ENCODE assay signal across 20 mouse cellular contexts in the genomic region with DNA sequence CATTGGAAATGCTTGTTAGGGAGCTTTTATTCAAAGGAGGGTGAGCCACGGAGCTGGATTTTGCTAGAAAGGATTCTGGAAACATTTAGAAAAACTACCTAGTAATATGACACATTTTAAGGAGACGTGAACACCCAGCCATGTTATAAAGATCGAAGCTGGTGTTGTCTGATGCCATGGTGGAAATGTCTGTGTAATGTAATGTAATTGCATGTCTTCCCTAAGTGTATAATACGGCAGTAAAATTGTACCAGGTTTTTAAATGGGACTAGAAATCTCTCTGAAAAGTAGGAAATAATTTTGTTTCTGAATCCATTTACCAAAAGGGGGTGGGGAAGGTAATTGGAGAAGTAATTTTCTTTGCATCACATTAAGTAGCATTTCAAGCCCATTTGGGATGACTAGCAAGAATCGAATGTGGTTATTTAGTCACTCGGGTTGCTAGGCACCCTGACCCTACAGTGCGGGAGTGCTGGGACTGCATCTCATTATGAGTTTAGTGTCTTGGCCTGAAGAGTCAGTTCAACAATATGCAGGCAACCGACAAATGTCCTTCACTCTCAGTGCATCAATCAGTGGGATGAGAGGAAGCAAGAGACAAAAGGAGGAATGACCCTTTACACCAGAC. TPM values are rescaled to one million over a fixed set of nuclear protein-coding genes. Genes with fewer than 3 reads are reported as not detected.
DNase-seq lines count a peak whose midpoint lies in the region; ATAC-seq and TF ChIP-seq lines count a peak whose summit lies in the region.
"Had no signal": no experiment of that assay in that cellular context is flagged by ENCODE, and none has a peak within 500 bp of the region (broad histone marks: within the 10 kb centered on the region; RNA-seq: fewer than 3 reads in every experiment).

No protein-coding gene starts in this region.

- no peak overlapping the region for H3K4me2 ChIP-seq in hindbrain, embryonic 12.5 days (replicated peaks)
- H3K4me2 ChIP-seq in hindbrain, embryonic 16.5 days (ENCODE audit: low read length) = no peak overlapping the region
- H3K4me2 ChIP-seq in neural tube, embryonic 14.5 days (ENCODE audit: low read depth, low read length) = no peak overlapping the region
- H3K4me2 ChIP-seq: embryonic facial prominence, embryonic 13.5 days; heart, embryonic 11.5 days; liver, embryonic 13.5 days had no signal

- no peak overlapping the region for H3K9ac ChIP-seq in hindbrain, embryonic 12.5 days
- H3K9ac ChIP-seq in hindbrain, embryonic 16.5 days (ENCODE audit: low read depth, low read length) = no peak overlapping the region
- no peak overlapping the region for H3K9ac ChIP-seq in neural tube, embryonic 14.5 days (replicated peaks; ENCODE audit: low read depth, low read length)
- H3K9ac ChIP-seq: embryonic facial prominence, embryonic 13.5 days; liver, embryonic 13.5 days had no signal

- H3K36me3 ChIP-seq in hindbrain, embryonic 12.5 days = peaks cover 17% of the 10 kb centered on the region; the same call in 1 of the 2 replicates
- H3K36me3 ChIP-seq in hindbrain, embryonic 16.5 days (ENCODE audit: control insufficient read depth, insufficient read depth, low read length) = peaks cover 12% of the 10 kb centered on the region; the same call in 1 of the 2 replicates
- 0 out of 2 replicates have a peak, but pooled peaks cover 5% of the 10 kb centered on the region for H3K36me3 ChIP-seq in neural tube, embryonic 14.5 days (ENCODE audit: control insufficient read depth, insufficient read depth, low read length)
- H3K36me3 ChIP-seq: embryonic facial prominence, embryonic 13.5 days; limb, embryonic 10.5 days; liver, embryonic 13.5 days had no signal

- peaks cover 10% of the 10 kb centered on the region for H3K4me1 ChIP-seq in hindbrain, embryonic 12.5 days
- no peaks in the 10 kb centered on the region for H3K4me1 ChIP-seq in hindbrain, embryonic 16.5 days (ENCODE audit: control insufficient read depth, insufficient read depth, low read depth, low read length)
- H3K4me1 ChIP-seq in neural tube, embryonic 14.5 days (ENCODE audit: control insufficient read depth, insufficient read depth, low read length) = 0 out of 2 replicates have a peak, but pooled peaks cover 6% of the 10 kb centered on the region
- no peaks in the 10 kb centered on the region for H3K4me1 ChIP-seq in cerebellum, adult 2 months (ENCODE audit: control insufficient read depth, insufficient read depth, low read length)
- H3K4me1 ChIP-seq: embryonic facial prominence, embryonic 13.5 days; limb, embryonic 10.5 days; liver, embryonic 13.5 days had no signal

- WGBS in hindbrain, embryonic 12.5 days = 55% methylated on average over 8 of the region's 8 CpGs
- 47% methylated on average over 8 of the region's 8 CpGs for whole genome bisulfite sequencing in hindbrain, embryonic 16.5 days
- 36% methylated on average over 8 of the region's 8 CpGs for WGBS in neural tube, embryonic 14.5 days
- 49% methylated on average over 8 of the region's 8 CpGs for WGBS in cerebellum, adult 2 months

- H3K4me3 ChIP-seq in hindbrain, embryonic 12.5 days = no peak overlapping the region
- no peak overlapping the region for H3K4me3 ChIP-seq in hindbrain, embryonic 16.5 days (ENCODE audit: low read length)
- no peak overlapping the region for H3K4me3 ChIP-seq in neural tube, embryonic 14.5 days (ENCODE audit: low read depth, low read length)
- H3K4me3 ChIP-seq in cerebellum, adult 2 months (replicated peaks; ENCODE audit: insufficient read depth, low read depth, low read length) = no peak overlapping the region
- H3K4me3 ChIP-seq: embryonic facial prominence, embryonic 13.5 days; limb, embryonic 10.5 days; liver, embryonic 13.5 days had no signal

- no peaks in the 10 kb centered on the region for H3K27me3 ChIP-seq in hindbrain, embryonic 12.5 days
- H3K27me3 ChIP-seq in hindbrain, embryonic 16.5 days (replicated peaks; ENCODE audit: control insufficient read depth, insufficient read depth, low read length) = no peaks in the 10 kb centered on the region
- no peaks in the 10 kb centered on the region for H3K27me3 ChIP-seq in neural tube, embryonic 14.5 days (ENCODE audit: control insufficient read depth, insufficient read depth, low read length)
- H3K27me3 ChIP-seq in cerebellum, adult 2 months (ENCODE audit: control insufficient read depth, insufficient read depth, low read length) = no peaks in the 10 kb centered on the region
- H3K27me3 ChIP-seq: embryonic facial prominence, embryonic 13.5 days; liver, embryonic 13.5 days had no signal

- no peak for TF ChIP-seq POLR2A in cerebellum, adult 2 months (IDR thresholded peaks at IDR 0.05; ENCODE audit: borderline replicate concordance, insufficient read depth, low read length)

- no peak for TF ChIP-seq CTCF in cerebellum, adult 2 months (IDR thresholded peaks at IDR 0.05; ENCODE audit: borderline replicate concordance, insufficient read depth, low read depth, low read length)

- peak; percentile 44 for ATAC-seq in hindbrain, embryonic 12.5 days (ENCODE audit: low FRiP score)
- ATAC-seq in hindbrain, embryonic 16.5 days = no peak
- peak; percentile 55 for ATAC-seq in common myeloid progenitor, adult 5-6 weeks (replicated peaks; ENCODE audit: low read depth, poor library complexity, severe bottlenecking)
- ATAC-seq in megakaryocyte, adult 5-6 weeks (ENCODE audit: poor library complexity, severe bottlenecking) = peak; percentile 43
- peak; percentile 62; the same call in 1 of the 2 replicates for ATAC-seq in neural tube, embryonic 14.5 days (ENCODE audit: low read depth)
- ATAC-seq: lung, postnatal 0 days had no signal

- H3K9me3 ChIP-seq in hindbrain, embryonic 12.5 days (replicated peaks) = no peaks in the 10 kb centered on the region
- peaks cover 2% of the 10 kb centered on the region; the same call in 1 of the 2 replicates for H3K9me3 ChIP-seq in hindbrain, embryonic 16.5 days (ENCODE audit: control insufficient read depth, low read length)
- no peaks in the 10 kb centered on the region for H3K9me3 ChIP-seq in neural tube, embryonic 14.5 days (ENCODE audit: control insufficient read depth, low read length)
- H3K9me3 ChIP-seq: embryonic facial prominence, embryonic 13.5 days; limb, embryonic 10.5 days; liver, embryonic 13.5 days had no signal

- no peak for DNase-seq in cerebellum, adult 2 months
- DNase-seq in right cerebral cortex, postnatal 14 days = no peak
- DNase-seq: cerebellum, adult 8-10 months; gastrocnemius, postnatal 14 days; heart, postnatal 36 days; kidney, adult 11 months; liver, embryonic 13.5 days; right cerebral cortex, postnatal 4 days; thymus, postnatal 36 days had no signal

- H3K27ac ChIP-seq in hindbrain, embryonic 12.5 days = no peak overlapping the region
- no peak overlapping the region for H3K27ac ChIP-seq in hindbrain, embryonic 16.5 days (ENCODE audit: low read depth, low read length)
- no peak overlapping the region for H3K27ac ChIP-seq in neural tube, embryonic 14.5 days (ENCODE audit: low read depth, low read length)
- H3K27ac ChIP-seq in cerebellum, adult 2 months (ENCODE audit: insufficient read depth, low read length) = no peak overlapping the region
- H3K27ac ChIP-seq: embryonic facial prominence, embryonic 13.5 days; limb, embryonic 10.5 days; liver, embryonic 13.5 days had no signal

RNA-seq across cellular contexts. Expression of gene Slc16a14, which starts 24.6 kb away (rescaled TPM):
- 8.3 and 9.0 TPM in 2 replicates for polyA plus RNA-seq in hindbrain, embryonic 12.5 days (2016; fragmentation: Nextera tagmentation; extraction: Ambion mirVana)
- 10.3 and 15.0 TPM in 2 replicates for polyA plus RNA-seq in hindbrain, embryonic 16.5 days (2015; fragmentation: Nextera tagmentation; extraction: Ambion mirVana)
- total RNA-seq in common myeloid progenitor, adult 5-6 weeks (2017) = not detected in 2 replicates
- total RNA-seq in megakaryocyte, adult 5-6 weeks (2015) = 0.32 and 1.1 TPM in 2 replicates
- total RNA-seq in megakaryocyte, adult 5-6 weeks (2017) = 0.18 and 0.57 TPM in 2 replicates
- 14.2 and 15.3 TPM in 2 replicates for polyA plus RNA-seq in neural tube, embryonic 14.5 days (2014; fragmentation: Nextera tagmentation; extraction: Ambion mirVana)
- 4.9 and 5.0 TPM in 2 replicates for polyA plus RNA-seq in cerebellum, adult 2 months (2012; rRNA removed)
- total RNA-seq: MEL had no signal
- polyA plus RNA-seq: large intestine, adult 2 months had no signal
